Mouse (Mus musculus) CD4-positive helper T cell, adult 2 months (primary cell): ENCODE measurements at regions not wholly inside any gene's neighbourhood (a gene's known extent, or its start where the extent isn't known, plus 50 kb on each side); places are given as distances from the start of the nearest gene placed in this dataset.

ENCODE experiments used
- DNase-seq: peaks from one replicate; pipeline ENCODE4 v3.0.0-alpha.2; 2012; ENCODE audit warnings: low read depth, missing footprints, low spot score

DNA sequence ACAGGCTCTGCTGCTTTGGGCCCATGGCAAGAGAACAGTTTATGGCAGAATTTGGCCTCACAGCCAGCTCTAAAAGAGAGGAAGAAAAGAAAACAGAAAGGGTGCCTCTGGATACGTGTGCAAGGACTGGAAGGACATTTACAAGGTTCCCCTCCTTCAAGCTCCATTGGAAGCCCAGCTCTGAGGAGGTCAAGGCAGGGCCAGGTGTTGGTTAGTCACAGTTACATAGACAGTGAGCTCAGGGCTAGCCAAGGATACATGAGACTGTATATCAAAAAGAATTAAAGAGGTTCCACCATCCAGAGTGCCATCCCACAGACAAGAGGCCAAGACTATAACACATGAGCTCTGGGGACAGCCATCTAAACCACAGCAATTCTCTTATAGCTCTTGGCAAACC, 131.6 kb upstream of the Jarid2 start:
- no peak for DNase-seq

DNA sequence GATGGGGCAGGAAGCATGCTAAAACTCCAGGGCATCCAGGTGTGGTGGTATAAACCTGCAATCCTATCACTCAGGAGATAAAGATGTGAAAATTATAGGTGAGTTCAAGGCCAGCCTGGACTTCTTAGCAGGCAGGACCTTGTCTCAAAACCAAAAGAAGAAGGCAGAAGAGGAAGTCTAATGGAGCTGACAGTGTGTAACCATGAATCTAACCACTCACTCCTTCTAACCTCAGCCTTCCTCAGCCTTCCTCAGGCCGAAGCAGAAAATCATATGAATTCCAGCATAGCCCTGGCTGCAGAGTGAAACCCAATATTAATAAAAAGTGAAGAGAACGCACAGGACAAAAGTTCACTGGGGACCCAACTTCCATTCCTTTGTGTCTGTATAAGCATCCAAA, 128.2 kb upstream of the Jarid2 start:
- DNase-seq: no peak

DNA sequence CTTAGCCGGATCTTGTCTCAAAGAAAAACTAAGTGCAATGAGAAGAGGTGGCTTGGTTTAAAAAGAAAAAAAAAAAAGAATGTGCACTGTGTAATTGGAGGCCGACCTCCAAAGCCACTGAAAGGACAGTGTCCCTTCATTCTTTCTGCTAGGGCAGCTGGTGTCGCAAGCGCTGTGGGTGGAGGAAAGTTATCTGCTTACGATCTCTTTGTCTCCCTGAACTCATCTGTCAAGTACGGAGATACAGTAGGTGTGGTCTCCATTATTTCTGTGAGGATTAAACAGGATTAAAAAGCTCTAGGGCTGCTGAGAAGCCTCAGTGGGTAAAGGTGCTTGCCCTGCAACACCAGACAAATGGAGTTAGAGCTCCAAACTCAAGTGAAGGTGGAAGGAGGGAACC, 126.6 kb upstream of the Jarid2 start:
- no peak for DNase-seq

DNA sequence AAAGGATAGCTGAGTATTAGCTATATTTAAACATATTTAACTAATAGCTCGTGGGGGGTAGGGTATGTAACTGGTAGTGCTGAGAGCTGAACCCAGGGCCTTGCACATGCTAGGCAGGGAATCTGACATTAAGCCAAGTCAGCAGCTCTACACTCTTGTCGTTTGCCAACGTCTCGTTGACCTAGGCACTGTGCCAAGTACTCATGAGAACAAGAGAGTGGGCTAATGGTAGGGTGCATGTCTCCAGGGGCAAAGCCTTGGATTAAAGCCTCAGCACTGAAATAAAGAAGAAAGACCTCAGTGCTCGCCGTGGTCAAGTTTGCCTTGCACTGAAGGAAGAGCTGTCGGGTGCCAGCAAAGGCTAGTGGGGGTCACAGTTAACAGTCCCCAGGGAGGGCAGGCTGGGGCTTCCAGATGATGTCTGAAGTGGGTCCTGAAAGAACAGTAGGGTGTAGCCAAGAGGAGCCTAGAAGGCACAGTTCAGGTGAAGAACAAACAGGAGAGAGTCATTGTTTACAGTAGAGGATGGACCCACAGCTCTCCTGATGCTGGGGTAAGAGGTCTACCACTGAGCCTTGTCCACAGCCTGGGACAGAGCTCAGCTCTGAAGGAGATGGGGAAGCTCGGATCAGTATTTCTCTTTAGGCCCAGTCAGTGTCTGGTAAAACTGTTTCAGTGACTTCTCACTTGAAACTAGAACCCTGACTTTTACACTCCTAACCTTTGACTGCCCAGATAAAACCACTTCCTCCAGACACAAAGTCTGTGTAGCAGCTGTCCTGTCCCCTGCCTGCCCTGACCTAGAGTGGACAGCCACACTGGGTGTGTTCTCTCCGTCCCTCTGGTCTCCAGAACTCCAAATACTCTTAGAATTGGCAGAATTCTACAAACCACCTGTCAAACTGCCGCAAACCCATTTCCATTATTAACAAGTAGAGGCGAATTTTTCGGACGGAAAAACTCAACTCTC, 121.7 kb upstream of the Jarid2 start:
- DNase-seq: no peak

DNA sequence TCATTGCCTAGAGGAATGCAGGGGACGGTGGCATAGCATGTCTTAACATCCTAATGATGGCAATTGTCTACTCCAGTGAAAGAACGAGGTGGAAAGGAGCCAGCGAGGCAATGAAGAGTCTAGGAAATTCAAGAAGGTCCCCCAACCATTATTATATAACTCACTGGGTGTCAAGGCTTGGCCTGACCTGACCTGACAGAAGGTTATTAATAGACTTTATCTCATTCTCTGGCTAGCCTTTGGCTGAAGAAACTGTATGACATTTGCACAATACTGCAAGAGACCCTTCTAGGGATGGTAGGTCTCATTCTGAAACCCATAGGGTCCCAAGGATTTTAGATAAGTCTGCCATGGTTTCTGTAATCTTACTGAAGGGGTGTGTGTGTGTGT, 121.0 kb upstream of the Jarid2 start:
- DNase-seq: no peak

DNA sequence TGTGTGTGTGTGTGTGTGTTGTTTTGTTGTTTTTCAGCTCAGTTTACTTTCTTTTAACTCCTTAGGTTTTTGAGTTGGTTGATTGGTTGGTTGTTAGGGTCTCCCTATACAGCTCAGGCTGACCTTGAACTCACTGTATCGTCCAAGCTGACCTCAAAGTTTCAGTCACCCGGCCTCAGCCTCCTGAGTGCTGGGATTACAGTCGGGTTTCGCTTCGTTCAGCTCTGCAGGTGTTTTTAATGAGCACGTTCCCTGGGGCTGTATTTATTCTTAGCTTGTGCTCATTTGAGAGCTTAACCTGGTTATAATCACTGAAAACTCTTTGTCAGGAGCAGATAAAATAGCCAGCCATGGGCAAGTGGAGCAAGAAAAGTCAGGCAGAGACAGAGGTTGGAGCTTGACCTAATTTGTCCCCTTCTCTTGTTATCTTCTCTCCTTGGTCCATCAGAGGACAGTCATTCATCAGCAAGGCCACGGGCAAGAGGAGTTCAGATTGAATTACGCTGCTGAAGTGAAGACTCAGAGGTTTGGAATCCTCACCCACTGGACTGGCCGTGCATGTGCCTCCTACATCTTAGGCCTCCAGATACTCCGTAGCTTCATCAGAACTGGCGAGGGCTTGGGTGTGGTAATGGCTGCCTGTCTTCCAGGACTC, 120.5 kb upstream of the Jarid2 start:
- DNase-seq: no peak

DNA sequence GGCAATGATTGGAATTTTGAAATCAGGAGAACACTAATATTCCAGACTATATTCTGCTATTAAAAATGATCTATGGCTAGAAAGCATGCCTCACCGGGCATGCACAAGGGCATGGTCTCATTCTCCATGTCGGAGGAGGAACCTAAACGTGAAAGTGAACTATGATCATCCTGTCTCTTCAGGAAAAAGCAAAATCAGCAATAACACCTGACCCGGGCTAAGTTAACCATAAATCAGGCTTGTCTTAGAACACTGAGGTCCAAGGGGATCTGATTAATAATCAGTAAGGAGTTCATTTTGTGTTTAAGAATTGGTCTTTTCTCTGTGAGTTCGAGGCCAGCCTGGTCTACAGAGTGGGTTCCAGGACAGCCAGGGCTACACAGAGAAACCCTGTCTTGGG, 119.7 kb upstream of the Jarid2 start:
- DNase-seq: no peak

DNA sequence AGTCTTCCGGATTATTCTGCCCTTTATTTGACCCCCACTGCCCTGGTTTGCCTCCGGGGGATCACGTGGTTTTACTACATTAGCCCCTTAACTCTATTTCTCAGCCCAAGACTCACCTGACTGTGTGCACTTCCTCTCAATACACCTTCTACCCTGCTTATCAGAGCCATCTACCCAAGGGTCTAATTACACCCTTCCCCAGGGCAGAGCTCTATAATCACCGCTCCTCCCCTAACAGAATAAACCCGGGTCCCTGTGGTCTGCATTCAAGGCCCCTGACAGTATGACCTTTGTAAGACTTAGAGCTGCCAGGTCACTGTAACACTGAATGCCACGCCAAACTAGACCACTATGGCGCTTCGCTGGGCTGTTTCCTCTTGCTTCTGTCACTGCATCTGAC, 113.6 kb upstream of the Jarid2 start:
- DNase-seq: no peak

DNA sequence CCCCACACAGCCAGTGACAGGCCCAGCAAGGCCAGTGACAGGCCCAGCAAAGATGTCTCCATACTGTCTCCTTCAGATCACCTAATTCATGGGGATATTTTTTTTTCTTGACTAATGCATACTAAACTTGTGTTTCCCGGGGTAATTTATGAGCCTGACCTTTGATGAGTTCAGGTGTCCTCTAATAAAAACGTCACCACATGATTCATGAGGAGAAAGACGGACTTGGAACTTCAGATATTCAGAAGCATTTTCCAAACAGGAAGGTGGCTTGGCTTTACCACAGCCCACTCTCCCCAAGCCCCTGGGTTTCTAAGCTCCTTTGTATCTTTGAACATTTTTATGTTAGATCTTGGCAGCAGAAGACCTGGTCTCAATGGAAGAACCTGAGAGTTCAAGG, 110.9 kb upstream of the Jarid2 start:
- no peak for DNase-seq

DNA sequence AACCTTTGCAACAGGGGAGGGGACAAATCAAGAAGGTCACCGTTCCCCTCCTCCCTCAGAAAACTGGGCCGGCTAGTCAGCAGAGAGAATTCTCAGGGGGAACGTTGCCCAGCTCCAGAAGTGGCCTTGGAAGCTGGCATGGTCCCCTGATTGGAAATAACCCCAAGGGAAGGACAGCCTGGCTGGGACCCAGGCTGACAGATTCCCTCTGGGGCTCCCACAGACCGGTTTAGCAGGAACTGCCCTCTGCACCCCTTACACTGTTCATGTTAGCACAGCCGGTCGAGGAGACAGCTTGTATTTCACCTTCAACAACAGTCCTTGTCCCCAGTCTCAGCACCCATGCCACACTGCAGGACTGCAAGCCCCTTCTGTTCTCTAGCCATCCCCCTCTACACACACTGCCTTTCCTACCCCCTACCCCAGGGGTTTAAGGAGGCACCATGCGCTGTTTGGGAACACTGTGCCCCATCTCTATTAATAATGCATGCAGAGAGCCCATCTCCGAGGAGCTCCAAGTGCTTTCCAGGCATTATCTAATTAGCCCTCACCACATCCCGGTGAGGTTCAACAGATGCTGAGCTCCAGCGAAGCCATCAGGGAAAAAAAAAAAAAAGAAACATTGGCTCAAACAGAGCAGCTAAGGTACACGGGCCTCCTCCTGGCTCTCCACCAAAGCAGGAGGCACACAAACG, 106.5 kb upstream of the Jarid2 start:
- DNase-seq: no peak

DNA sequence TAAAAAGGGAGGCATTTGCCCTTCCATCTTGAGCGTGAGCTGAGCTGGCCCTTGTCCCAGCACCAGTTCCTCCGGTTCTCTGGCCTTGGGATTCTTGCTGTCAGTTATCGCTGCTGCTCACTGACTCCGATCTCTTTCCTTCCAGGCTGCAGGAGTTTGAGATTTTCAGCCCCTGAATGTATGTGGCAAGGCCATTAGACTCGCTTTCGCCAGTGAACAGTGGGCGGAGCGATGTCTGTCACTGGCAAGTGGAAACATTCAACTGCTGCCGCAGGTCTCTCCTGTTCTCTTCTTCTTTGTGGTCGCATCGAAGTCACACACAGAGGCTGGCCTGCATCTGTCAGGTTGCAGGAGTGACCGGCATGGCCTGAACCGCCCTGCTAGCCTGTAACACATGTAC, 104.6 kb upstream of the Jarid2 start:
- peak; percentile 12 for DNase-seq

DNA sequence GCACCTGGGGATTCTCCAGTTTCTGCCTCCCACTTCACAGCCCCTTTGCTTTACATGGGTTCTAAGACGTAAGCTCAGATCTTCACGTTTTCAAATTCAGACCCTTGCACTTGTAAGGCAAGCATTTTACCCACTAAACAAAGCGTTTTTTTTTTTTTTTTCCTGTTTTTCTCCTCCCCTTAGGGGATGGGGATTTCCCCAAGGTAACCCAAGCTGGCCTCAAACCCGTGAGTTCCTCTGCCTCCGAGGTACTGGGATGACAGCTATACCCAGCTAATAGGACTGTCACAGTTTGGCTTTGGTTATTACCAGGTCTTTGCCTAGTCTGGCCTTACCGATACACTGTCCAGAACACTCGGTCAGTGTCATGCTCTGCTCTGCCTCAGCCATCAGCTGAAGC, 103.5 kb upstream of the Jarid2 start:
- peak; percentile 24 for DNase-seq

DNA sequence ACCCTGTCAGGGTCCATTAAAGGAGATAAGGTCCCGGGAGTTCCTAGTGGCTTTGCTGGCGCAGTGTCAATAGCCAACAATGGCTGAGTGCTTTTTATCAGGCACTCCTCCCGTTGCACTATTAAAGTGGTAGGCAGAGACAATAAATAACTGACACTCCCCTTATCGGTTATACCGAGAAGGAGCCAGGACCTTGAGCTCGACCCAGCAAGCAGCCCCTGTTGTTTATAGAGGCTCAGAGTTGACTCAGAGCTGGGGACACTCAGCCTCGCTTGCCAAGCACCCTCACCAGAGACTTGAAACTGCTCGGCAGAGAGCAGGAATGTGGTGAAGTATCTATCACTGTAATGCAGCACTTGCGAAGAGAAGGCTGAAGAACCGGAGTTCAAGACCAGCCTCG, 102.5 kb upstream of the Jarid2 start:
- no peak for DNase-seq

DNA sequence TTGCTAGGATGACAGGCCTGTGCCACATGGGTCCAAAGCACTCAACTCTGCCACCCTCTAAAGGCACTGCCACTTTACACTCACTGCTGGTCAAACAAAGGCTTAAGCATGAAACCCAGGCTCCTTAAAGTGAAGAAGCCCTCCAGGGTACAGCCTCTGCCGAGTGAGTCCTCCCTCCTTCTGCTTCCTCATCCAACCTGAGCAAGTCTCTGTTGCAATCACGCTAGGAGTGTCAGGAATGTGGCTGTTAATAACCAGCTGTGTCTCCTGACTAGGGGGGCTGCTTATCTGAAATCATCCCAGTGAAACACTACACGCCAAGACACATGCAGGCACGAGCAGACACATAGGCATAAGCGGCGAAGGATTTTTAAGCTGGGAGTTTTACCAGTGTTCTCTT, 99.2 kb upstream of the Jarid2 start:
- no peak for DNase-seq

DNA sequence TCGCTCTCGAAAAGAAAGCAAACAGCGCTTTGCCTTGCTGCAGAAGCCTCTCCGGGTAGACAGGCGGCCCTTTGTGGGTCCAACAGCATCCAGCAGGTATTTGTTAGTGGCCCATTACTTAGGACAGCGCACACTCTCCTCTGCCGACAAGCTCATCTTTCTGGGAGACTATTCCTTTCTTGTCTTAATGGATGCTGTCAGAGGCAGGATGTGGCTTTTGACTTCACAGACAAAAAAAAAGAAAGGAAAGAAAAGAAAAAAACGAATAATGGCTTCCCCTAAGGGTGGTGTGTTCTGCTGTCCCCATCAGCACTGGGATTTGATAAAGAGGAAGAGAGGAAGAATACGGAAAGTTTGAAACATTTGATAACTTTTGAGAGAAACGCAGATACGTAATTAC, 94.7 kb upstream of the Jarid2 start:
- DNase-seq: peak; percentile 25

DNA sequence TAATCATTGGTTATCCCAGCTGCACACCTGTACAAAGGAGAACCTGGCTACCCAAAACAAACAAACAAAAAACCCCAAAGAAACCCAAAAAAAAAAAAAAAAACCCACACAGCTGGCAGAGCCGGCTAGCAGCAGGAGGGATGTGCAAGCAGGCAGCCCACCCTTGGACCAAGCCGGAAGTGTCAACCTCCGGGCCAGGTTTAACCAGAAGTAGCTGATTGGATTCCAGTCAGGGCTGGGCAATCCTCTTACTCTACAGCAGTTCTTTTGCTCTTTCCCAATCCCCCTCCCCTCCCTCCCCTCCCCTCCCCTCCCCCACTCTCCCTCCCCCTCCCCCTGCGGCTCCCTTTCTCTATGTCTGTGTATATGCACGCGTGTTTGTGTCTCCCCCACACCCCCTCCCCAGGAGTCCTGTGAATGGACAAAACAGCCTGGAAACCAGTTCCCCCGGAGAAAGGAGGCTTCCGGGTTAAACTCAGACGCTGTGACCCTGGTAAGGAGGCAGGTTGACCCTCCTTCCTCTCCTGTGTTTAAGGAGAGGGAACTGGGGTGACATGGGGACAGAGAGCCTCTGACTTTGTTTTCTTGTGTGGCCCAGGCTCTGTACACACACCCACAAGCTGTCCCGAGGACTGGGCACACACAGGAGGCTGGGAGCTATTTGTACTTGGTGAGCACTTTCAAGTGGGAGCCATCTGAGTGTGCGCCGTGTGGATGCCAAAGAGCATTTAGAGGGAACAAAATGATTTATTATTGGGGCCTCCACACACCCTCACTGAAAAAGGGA, 93.9 kb upstream of the Jarid2 start:
- peak; percentile 8 for DNase-seq

DNA sequence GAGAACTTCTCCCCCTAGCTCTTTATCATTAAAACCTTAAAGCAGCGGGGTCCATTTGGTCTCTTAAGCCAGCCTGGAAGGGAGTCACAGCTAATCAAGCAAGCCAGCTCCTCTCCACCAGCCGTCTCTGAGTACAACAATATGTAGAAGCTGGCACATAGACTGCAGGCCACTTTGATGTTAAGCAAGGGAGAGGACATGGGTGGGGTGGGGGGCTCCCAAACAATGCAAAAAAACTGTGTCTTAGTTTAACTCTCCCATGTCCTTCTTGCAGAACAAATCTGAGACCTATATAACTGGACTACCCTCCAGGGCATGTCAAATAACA, 93.3 kb upstream of the Jarid2 start:
- DNase-seq: no peak

DNA sequence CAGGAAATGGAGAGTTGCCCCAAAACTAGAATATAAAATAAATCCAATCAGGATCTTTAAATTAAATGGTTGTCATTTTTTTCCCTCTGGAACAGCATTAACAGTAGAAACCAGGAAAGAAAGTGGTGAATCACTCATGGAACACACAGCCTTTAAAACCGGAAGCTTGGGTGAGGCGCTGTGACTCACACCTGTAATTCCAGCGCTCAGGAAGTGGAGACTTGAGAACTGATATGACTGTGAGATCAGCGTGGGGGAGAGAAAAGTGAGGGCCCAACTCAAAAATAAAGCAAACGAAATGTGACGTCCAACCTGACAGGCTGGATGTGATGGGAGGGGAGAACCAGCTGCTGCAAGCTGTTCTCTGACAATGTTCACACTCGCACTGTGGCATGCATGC, 86.9 kb upstream of the Jarid2 start:
- DNase-seq: no peak

DNA sequence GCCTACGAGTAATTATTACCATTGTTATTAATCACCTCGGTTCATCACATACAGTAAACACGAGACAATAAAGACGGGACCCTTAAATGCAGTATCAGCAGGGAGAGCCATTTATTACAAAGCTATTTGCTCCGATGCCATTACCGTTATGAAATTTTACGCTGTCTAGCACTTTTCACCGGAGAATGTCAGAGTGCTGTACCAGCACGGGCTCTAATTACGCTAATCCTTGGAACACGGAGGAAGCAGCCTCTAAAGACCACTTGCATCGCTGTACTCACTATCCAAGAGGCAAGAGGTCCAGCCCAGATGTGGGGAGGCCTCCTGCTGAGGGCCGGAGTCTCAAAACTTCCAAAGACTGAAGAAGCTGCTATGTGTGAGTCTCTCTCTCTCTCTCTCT, 79.2 kb upstream of the Jarid2 start:
- DNase-seq: no peak

DNA sequence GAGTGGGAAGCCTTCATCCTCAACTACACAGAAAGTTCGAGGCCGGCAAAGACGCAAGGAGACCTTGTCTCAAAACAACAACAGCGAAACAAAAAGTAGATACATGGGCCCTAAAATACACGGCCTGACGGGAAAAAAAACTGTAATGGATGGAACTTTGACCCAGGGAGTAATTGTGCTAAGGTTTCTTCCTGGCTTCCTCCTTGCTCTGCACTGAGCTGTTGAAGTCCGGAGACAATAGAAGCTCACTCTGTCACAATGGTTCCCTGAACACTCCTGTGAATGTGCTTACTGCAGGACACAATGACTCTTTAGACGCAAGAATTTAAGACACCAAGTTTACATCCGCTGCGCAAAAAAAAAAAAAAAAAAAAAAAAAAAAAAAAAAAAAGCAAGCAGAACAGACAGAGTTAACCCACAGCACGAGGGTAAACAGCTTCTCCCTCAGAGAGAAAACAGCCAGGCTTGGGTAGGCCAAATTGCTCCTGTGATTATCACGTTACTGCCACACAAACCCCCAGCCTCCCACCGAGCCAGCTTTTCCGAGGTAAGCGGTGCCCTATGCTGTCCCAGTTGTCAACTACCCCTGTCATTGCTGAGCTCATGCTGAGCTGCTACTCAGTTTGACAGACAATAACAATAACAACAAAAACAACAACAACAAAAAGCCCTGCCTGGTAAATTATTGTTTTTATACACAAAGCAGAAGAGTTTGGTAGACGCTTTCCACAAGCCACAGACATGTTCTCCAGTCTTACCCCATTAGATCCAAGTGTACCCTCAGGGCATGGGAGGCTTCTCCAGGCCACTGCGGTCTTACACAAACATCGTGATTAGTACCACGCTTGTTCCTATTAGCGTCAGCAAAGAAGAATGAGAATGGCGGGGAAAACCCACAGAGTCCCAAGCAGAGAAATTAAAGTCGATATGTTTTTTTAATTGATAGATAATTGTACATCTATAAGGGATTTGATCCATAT, 77.7 kb upstream of the Jarid2 start:
- no peak for DNase-seq

DNA sequence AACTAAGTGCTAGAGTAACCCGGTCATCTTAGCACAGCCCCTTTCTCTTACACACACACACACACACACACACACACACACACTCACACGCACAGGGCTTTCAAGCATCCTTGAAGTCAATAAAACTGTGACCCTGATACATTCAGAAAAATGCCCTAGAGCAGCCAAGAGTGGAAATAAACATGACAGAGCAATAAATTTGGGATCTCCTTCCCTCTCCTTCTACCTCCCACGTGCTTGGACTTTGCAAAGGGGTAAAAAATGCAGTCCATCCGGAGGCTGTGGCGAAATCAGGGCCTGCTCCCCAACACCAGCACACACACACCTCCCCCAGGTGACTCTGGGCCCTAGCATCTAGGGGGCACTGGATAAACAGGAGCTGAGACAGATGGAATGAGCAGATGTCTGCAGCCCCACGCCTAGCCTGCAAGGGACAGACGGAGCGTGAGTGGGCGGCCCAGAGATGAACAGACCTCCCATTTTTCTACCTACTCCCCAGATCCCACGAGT, 71.3 kb upstream of the Jarid2 start:
- no peak for DNase-seq
